Mouse (Mus musculus) bone marrow macrophage, adult 2 months (primary cell): ENCODE data around the gene Itih4.

Source experiments
- CTCF ChIP-seq: IDR thresholded peaks from 2 replicates; pipeline ENCODE4 v1.5.1; 2012; ENCODE audit warnings: low read depth, mild to moderate bottlenecking, low read length, moderate library complexity
- POLR2A ChIP-seq: IDR thresholded peaks from 2 replicates; pipeline ENCODE4 v1.6.1; 2012; ENCODE audit warnings: mild to moderate bottlenecking, low read depth, low read length, borderline replicate concordance

GRCm38 (mm10) chr14:30879794-30880193 lies 6.5 kb upstream of the Itih4 start:
- no peak for TF ChIP-seq CTCF
- TF ChIP-seq POLR2A, result no peak
